Mouse (Mus musculus) heart, embryonic 12.5 days (tissue): ENCODE measurements around the gene Gm11213. TPM values are rescaled to one million over a fixed set of nuclear protein-coding genes. Genes with fewer than 3 reads are reported as not detected.

Experiments
- ATAC-seq: fragments of 200-750 bp; cut with Nextera tagmentation; 2 replicates; pipeline ENCODE4 v1.8.0; 2017; ENCODE audit warnings: moderate TSS enrichment, moderate library complexity; ENCODE audit not compliant: insufficient number of reproducible peaks, low FRiP score
- H3K27ac ChIP-seq: fragments of 300-500 bp; sonication (generic); 2 replicates; pipeline ENCODE4 v1.5.1; 2016; ENCODE audit warnings: mild to moderate bottlenecking, moderate library complexity; ENCODE audit not compliant: poor library complexity, severe bottlenecking
- H3K27me3 ChIP-seq: fragments of 300-500 bp; sonication (generic); replicated peaks from 2 replicates; pipeline ENCODE4 v1.6.1; 2016; ENCODE audit warnings: mild to moderate bottlenecking, moderate library complexity
- H3K36me3 ChIP-seq: fragments of 300-500 bp; sonication (generic); 2 replicates; pipeline ENCODE4 v1.6.1; 2016; ENCODE audit warnings: mild to moderate bottlenecking, moderate library complexity
- H3K4me1 ChIP-seq: fragments of 300-500 bp; sonication (generic); replicated peaks from 2 replicates; pipeline ENCODE4 v1.6.1; 2016; ENCODE audit warnings: mild to moderate bottlenecking
- H3K4me2 ChIP-seq: fragments of 300-500 bp; sonication (generic); 2 replicates; pipeline ENCODE4 v1.6.1; 2016; ENCODE audit warnings: mild to moderate bottlenecking, moderate library complexity
- H3K4me3 ChIP-seq: fragments of 300-500 bp; sonication (generic); 2 replicates; pipeline ENCODE4 v1.5.1; 2016; ENCODE audit warnings: mild to moderate bottlenecking
- H3K9ac ChIP-seq: fragments of 300-500 bp; sonication (generic); 2 replicates; pipeline ENCODE4 v1.6.1; 2016; ENCODE audit warnings: mild to moderate bottlenecking, moderate library complexity
- H3K9me3 ChIP-seq: fragments of 300-500 bp; sonication (generic); replicated peaks from 2 replicates; pipeline ENCODE4 v1.6.1; 2016; ENCODE audit warnings: mild to moderate bottlenecking, moderate library complexity
- WGBS: fragments of 180-500 bp; shearing (Covaris S2); methylation state at CpG from one replicate; pipeline ENCODE4 v1.1.7; 2016; 5-methylcytosine and 5-hydroxymethylcytosine counted together
- polyA plus RNA-seq: library from polyadenylated mRNA; unstranded; fragments of >200 nt; fragmentation: Nextera tagmentation; extraction: Ambion mirVana; gene quantifications from 2 replicates; pipeline ENCODE4 v1.2.1, GENCODE M21; 2016

Gm11213 gene
- polyA plus RNA-seq = not detected in 2 replicates

DNA sequence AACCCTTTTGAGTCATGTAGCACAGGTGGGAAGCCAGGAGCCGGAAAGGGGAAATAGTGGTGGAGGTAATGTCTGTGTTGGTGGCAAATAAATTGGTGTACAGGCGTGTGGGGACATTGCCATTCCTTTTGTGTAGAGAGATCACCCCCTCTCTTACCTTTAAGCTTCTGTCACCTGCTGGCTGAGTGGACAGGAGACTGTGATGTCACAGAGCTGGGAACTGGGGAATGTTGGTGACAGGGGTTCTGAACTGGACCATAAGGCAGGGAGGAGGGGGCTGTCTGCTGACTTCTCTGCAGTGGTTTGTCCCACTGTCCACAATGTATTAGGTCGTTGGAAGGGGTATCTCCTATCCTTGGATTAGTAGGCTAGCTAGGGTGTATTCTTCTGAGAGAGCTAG, at the start of gene Gm11213:
Gene Gm11213, minus strand, starts transcription at position 317 of the 400 bp plus-strand sequence.
- H3K4me2 ChIP-seq = no peak within 1 kb of the TSS
- WGBS = 73% methylated on average over 3 of the region's 3 CpGs
- no peak within 1 kb of the TSS for H3K4me3 ChIP-seq
- no peak within 1 kb of the TSS for H3K9ac ChIP-seq
- no peaks in the 10 kb centered on the region for H3K9me3 ChIP-seq
- 0 out of 2 replicates have a peak, but pooled peaks have one; percentile 33 for ATAC-seq
- H3K36me3 ChIP-seq = no peaks in the 10 kb centered on the region
- peak within 1 kb of the TSS; percentile 69 for H3K27ac ChIP-seq
- no peaks in the 10 kb centered on the region for H3K27me3 ChIP-seq
- peaks cover 13% of the 10 kb centered on the region for H3K4me1 ChIP-seq

- Histone ChIP-seq H3K36me3 (no peaks in the 10 kb centered on the region), H3K27me3 (no peaks in the 10 kb centered on the region), H3K4me2 (no peak overlapping the region), H3K9ac (no peak overlapping the region), H3K9me3 (no peaks in the 10 kb centered on the region), H3K27ac (no peak overlapping the region), H3K4me3 (no peak overlapping the region), H3K4me1 (no peaks in the 10 kb centered on the region)
- no peak for ATAC-seq
- 62% methylated on average over 1 of the region's 1 CpGs for WGBS
These were observed 49.3 kb upstream of the Gm11213 start for GRCm38 (mm10) chr4:63654381-63654780.

- no peak overlapping the region for H3K9ac ChIP-seq
- no peak for ATAC-seq
- H3K27ac ChIP-seq = no peak overlapping the region
- no peak overlapping the region for H3K4me3 ChIP-seq
- no peaks in the 10 kb centered on the region for H3K36me3 ChIP-seq
- H3K4me2 ChIP-seq = no peak overlapping the region
- no peaks in the 10 kb centered on the region for H3K9me3 ChIP-seq
- no peaks in the 10 kb centered on the region for H3K27me3 ChIP-seq
- no peaks in the 10 kb centered on the region for H3K4me1 ChIP-seq
These were observed 39.1 kb upstream of the Gm11213 start for GRCm38 (mm10) chr4:63643956-63644726.

- Histone ChIP-seq H3K27ac (no peak overlapping the region), H3K27me3 (no peaks in the 10 kb centered on the region), H3K9me3 (no peaks in the 10 kb centered on the region), H3K4me1 (no peaks in the 10 kb centered on the region), H3K36me3 (no peaks in the 10 kb centered on the region), H3K9ac (no peak overlapping the region), H3K4me2 (no peak overlapping the region), H3K4me3 (no peak overlapping the region)
- WGBS = 69% methylated on average over 2 of the region's 2 CpGs
- ATAC-seq = no peak
These were observed 34.8 kb upstream of the Gm11213 start for GRCm38 (mm10) chr4:63639842-63640241.

DNA sequence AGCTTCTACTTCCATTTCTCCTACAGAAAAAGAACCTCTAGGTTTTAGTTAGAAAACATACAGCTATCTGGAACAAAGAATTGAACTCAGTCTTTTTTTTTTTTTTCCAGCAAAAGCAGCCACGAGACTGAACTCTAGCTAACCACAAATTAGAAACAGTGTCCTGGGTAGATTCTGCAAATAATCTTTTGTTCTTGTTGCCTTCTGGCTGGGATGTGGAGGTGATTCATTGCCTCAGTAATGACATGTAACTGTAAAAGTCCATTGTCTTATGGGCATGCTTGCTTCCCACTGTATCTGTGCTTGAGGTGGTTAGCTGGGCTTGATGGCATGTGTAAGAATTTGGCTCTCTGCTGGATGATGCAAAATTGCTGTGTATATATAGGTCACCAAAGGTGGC, 33.5 kb upstream of the Gm11213 start:
- ATAC-seq = no peak
- WGBS = 55% methylated on average over 1 of the region's 1 CpGs
- Histone ChIP-seq H3K27me3 (no peaks in the 10 kb centered on the region), H3K4me1 (no peaks in the 10 kb centered on the region), H3K9ac (no peak overlapping the region), H3K4me2 (no peak overlapping the region), H3K9me3 (no peaks in the 10 kb centered on the region), H3K4me3 (no peak overlapping the region), H3K27ac (no peak overlapping the region), H3K36me3 (no peaks in the 10 kb centered on the region)

GRCm38 (mm10) chr4:63633181-63633580, 28.1 kb upstream of the Gm11213 start:
- 65% methylated on average over 2 of the region's 2 CpGs for WGBS
- no peaks in the 10 kb centered on the region for H3K4me1 ChIP-seq
- no peaks in the 10 kb centered on the region for H3K36me3 ChIP-seq
- no peak overlapping the region for H3K4me2 ChIP-seq
- H3K27me3 ChIP-seq = no peaks in the 10 kb centered on the region
- no peak for ATAC-seq
- H3K4me3 ChIP-seq = no peak overlapping the region
- H3K9me3 ChIP-seq = no peaks in the 10 kb centered on the region
- no peak overlapping the region for H3K9ac ChIP-seq
- no peak overlapping the region for H3K27ac ChIP-seq

DNA sequence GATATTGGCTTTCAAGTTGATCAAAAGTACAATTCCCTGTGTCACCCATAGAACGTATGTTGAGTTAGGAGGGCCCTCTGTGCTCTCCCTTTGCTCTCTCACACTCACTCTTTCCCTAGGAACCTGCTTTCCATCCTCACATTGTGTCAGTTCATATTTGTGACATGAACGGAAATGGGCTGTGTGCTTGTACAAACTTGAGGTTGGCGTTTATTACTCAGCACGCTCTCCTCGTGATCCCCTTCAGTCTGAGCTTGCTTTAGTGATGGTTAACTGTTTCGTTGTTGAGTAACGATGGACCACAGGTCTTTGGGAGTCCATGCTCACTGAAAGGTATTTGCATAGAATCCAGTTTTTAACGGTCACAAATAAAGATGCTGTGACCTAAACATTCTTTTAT, 22.1 kb upstream of the Gm11213 start:
- WGBS = 81% methylated on average over 8 of the region's 8 CpGs
- H3K27ac ChIP-seq = no peak overlapping the region

GRCm38 (mm10) chr4:63625563-63626080, 20.6 kb upstream of the Gm11213 start:
- Histone ChIP-seq H3K27me3 (no peaks in the 10 kb centered on the region), H3K4me2 (no peak overlapping the region), H3K4me3 (no peak overlapping the region), H3K27ac (no peak overlapping the region), H3K9ac (no peak overlapping the region), H3K9me3 (no peaks in the 10 kb centered on the region), H3K4me1 (no peaks in the 10 kb centered on the region), H3K36me3 (no peaks in the 10 kb centered on the region)
- ATAC-seq = no peak
- 46% methylated on average over 3 of the region's 3 CpGs for WGBS

More for the DNA sequence above, 22.1 kb upstream of the Gm11213 start:
- Histone ChIP-seq H3K9me3 (no peaks in the 10 kb centered on the region), H3K9ac (no peak overlapping the region), H3K36me3 (no peaks in the 10 kb centered on the region), H3K4me2 (no peak overlapping the region), H3K4me3 (no peak overlapping the region), H3K27me3 (no peaks in the 10 kb centered on the region), H3K4me1 (no peaks in the 10 kb centered on the region)
- ATAC-seq = no peak

DNA sequence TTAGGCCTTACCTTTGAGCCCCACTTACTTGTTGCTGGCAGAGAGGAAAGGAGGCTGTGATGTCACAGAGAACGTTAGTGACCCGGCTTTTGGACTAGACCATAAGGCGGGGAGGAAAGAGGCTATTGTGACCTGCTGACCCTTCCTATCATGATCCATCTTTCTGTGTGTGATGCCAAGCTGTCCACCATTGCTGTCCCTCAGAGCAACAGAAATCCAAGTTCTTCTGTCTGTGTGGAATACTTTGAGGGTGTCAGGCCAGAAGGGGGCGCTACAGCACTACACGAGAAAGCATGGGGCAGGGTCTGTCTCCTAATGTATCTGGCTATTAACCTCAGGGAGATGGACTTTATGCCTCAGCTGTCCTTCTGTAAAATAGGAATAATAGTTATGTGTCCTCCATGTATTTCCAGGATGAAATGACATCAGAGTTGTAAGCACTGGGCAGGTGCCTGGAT, 17.3 kb upstream of the Gm11213 start, which contains the start of gene Tex48:
Gene Tex48, minus strand, starts transcription at position 51 of the 458 bp plus-strand sequence.
- WGBS = 52% methylated on average over 5 of the region's 5 CpGs
- no peaks in the 10 kb centered on the region for H3K36me3 ChIP-seq
- ATAC-seq = no peak

GRCm38 (mm10) chr4:63621861-63622260, 16.8 kb upstream of the Gm11213 start:
- no peaks in the 10 kb centered on the region for H3K27me3 ChIP-seq
- H3K4me3 ChIP-seq = no peak overlapping the region
- H3K9me3 ChIP-seq = no peaks in the 10 kb centered on the region
- no peaks in the 10 kb centered on the region for H3K4me1 ChIP-seq
- no peak for ATAC-seq
- no peaks in the 10 kb centered on the region for H3K36me3 ChIP-seq
- H3K9ac ChIP-seq = no peak overlapping the region
- WGBS = 69% methylated on average over 2 of the region's 2 CpGs
- H3K4me2 ChIP-seq = no peak overlapping the region
- H3K27ac ChIP-seq = no peak overlapping the region

More for the DNA sequence above, 17.3 kb upstream of the Gm11213 start, which contains the start of gene Tex48:
- no peaks in the 10 kb centered on the region for H3K27me3 ChIP-seq
- H3K4me3 ChIP-seq = no peak within 1 kb of the TSS
- H3K9me3 ChIP-seq = no peaks in the 10 kb centered on the region
- H3K9ac ChIP-seq = no peak within 1 kb of the TSS
- no peak within 1 kb of the TSS for H3K4me2 ChIP-seq
- H3K4me1 ChIP-seq = no peaks in the 10 kb centered on the region
- H3K27ac ChIP-seq = no peak within 1 kb of the TSS

DNA sequence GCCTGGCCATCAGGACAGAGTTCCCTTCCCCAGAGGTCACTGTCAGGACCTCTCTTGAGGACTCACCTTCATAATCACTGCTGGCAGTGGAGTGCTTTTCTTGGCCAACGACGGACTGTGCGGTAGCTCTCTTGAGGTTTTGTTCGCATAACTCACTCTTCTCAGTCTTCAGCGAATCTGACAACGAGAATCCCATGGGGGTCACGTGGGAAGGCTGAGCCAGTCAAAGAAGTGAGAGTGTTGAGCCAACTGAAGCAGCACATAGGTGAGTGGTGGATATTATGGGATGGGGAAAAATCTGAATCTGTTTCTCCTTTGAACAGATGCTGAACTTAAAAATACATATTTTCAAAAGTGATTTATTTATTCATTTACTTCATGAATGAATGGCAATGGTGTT, 3.3 kb upstream of the Gm11213 start:
- H3K36me3 ChIP-seq = no peaks in the 10 kb centered on the region
- H3K27me3 ChIP-seq = no peaks in the 10 kb centered on the region
- no peak overlapping the region for H3K9ac ChIP-seq
- H3K4me3 ChIP-seq = no peak overlapping the region
- H3K9me3 ChIP-seq = no peaks in the 10 kb centered on the region; the same call in 1 of the 2 replicates
- H3K4me1 ChIP-seq = peaks cover 13% of the 10 kb centered on the region
- H3K27ac ChIP-seq = no peak overlapping the region
- ATAC-seq = no peak
- 70% methylated on average over 7 of the region's 7 CpGs for WGBS
- H3K4me2 ChIP-seq = no peak overlapping the region
